Mouse (Mus musculus) ES-CJ7 (cell line): ENCODE measurements at regions not wholly inside any gene's neighbourhood (a gene's known extent, or its start where the extent isn't known, plus 50 kb on each side); places are given as distances from the start of the nearest gene placed in this dataset.

Experiments
- DNase-seq: peaks from one replicate; pipeline ENCODE4 v3.0.0; 2011; ENCODE audit warnings: low read depth, low spot score

DNA sequence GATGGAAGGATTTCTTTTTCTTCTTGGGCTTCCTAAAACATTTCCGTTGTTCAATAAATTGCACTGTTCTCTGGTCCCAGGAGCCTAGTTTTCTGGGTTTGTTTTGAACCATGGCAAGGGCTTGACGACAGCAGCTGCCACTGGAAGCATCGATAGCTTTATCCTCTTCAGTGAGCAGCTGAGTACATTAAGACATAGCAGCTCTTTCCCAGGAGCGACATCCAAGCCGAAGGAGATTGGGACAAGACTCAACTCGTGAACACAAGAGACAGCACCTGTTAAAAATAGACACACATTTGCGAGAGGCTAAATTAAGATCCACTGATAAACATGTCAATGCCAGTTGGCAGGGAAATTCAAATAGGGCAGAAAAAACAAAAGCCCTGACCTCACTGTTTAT, 194.7 kb upstream of the Rhobtb1 start:
- DNase-seq: no peak

- DNase-seq: no peak
Observed at GRCm38 (mm10) chr10:68961376-68961775, 189.9 kb upstream of the Rhobtb1 start.

DNA sequence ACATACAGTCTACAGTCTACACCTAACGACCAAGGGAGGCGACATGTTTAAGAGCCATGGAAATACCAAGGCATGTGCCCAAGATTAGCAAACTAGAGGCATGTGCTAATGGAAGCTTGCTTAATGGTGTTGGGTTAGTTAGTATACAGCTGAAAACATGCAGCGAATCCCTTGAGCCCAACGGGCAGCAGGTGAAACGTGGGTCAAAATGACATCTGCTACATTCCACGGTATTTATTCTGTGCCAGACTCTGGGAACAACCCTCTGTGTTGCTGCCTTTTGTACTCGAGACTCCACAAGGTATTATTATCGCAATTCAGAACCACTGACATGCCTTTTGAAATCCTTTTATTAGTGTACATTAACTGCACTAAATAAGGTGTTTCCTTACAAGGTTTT, 188.1 kb upstream of the Rhobtb1 start:
- DNase-seq: no peak

DNA sequence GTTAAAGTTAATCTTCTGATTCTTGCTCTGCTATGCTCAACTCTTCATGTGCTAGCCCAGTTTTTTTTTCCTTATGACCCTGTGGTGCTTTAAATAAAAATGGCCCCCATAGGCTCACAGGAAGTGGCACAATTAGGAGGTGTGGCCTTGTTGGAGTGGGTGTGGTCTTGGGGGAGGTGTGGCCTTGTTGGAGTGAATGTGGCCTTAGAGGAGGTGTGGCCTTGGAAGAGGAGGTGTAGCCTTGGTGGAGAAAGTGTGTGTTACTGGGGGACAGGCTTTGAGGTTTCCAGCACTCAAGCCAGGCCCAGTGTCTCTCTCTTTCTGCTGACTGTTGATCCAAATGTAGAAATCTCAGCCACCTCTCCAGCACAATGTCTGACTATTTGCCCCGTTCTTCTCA, 186.0 kb upstream of the Rhobtb1 start:
- peak; percentile 31 for DNase-seq

DNA sequence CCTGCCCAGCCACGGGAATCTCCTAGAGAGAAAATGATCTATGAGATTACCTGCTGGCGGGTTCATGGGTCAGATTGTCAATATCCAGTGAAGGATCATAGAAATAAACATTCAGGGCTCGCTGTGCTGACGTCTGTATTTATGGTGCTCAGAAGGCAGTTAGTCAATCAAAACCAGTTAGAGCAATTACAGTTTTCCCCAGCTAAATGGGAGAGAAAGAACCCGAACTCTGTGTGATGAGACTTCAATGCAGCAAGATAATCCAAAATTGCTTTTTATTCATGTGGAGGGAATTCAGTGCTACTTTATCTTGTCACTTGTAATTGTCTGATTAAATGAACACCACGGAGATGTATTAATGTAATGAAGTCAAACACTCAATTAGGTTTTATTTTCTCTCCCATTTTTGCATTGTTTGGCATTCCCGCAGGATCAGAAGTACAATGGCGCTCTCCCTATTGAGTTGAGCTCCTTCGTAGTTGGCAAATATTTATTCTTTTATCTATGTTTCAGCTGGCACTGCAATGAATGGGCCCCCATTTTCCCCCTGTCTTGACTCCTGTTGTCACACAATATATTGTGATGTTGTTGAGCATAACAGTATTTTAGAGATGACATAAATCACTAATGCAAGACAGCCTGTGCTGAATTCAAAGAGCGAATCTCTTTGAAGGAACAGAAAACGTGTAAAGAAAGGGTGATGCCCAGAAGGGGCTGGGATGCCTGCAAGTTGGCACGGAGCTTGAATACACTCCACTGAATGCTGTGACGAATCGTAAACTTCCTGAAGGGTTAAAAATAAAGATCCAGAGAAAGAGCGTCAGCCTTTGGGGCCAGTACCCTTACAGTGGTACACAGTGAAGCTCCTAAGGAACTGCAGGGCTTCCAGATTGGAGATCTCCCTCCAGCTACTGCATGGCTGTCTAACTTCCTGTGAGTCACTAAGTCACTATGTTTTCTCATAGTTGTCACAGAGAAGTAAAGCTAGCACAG, 183.0 kb upstream of the Rhobtb1 start:
- DNase-seq: no peak

GRCm38 (mm10) chr10:68970521-68970920, 180.7 kb upstream of the Rhobtb1 start:
- no peak for DNase-seq

DNA sequence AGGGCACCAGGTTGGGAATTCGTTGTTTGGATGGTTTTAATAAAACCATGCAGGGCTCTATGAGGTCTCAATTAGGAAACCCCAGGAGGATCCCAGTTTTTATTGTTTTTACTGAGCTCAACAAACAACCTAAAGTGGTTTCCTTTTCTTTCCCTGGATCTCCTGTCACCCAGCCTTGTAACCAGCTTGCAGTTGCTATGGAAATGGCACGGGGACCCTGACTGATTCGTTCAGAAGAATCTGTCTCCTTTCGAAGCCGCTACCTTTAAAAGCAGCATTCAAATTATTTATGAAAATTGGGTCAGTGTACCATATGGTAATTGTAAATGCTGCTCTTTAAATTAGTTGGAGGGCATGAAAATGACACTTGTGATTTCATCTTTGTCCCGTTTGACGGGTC, 176.5 kb upstream of the Rhobtb1 start:
- no peak for DNase-seq

GRCm38 (mm10) chr10:68976443-68977025, 174.7 kb upstream of the Rhobtb1 start:
- no peak for DNase-seq

DNA sequence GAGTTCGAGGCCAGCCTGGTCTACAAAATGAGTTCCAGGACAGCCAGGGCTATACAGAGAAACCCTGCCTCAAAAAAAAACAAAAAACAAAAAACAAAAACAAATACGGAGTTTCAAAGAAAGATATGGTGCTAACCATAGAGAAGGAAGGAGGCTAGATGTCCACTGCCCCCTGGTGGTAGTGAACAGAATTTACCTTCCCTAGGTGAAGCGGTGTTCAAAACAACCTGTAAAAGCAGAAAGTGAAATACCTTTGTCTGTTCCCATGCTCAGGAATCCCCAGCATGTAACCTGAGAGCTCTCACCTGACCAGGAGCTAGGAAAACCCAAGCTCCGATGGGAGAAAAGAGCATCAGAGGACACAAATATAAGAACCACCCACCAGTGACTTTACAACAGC, 173.1 kb upstream of the Rhobtb1 start:
- peak; percentile 72 for DNase-seq

GRCm38 (mm10) chr10:68979949-68980348, 171.3 kb upstream of the Rhobtb1 start:
- no peak for DNase-seq

- no peak for DNase-seq
Observed at GRCm38 (mm10) chr10:68982288-68982687, 168.9 kb upstream of the Rhobtb1 start.

GRCm38 (mm10) chr10:68990584-68990983, 160.7 kb upstream of the Rhobtb1 start:
- DNase-seq: no peak

- no peak for DNase-seq
Observed at GRCm38 (mm10) chr10:68999610-69000009, 151.6 kb upstream of the Rhobtb1 start.

- peak; percentile 73 for DNase-seq
Observed at GRCm38 (mm10) chr10:69001654-69002435, 149.4 kb upstream of the Rhobtb1 start.

GRCm38 (mm10) chr10:69005199-69005872, 145.9 kb upstream of the Rhobtb1 start:
- peak; percentile 73 for DNase-seq

DNA sequence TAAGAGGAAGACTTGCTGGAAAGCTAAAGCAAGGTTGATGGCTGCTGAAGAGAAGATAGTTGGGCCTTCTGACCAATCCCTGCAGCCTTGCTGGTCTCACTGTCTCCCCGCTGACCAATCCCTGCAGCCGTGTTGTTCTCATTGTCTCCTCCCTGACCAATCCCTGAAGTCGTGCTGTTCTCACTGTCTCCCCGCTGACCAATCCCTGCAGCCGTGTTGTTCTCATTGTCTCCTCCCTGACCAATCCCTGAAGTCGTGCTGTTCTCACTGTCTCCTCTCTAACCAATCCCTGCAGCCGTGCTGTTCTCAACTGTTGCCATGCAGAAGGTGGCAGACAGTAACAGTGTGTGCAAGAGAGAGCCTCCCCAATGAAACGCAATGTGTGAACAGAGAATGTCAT, 142.6 kb upstream of the Rhobtb1 start:
- DNase-seq: peak; percentile 48

GRCm38 (mm10) chr10:69020811-69021743, 130.2 kb upstream of the Rhobtb1 start:
- DNase-seq: no peak

- DNase-seq: peak; percentile 96
Observed at GRCm38 (mm10) chr10:69033410-69033809, 117.8 kb upstream of the Rhobtb1 start.

DNA sequence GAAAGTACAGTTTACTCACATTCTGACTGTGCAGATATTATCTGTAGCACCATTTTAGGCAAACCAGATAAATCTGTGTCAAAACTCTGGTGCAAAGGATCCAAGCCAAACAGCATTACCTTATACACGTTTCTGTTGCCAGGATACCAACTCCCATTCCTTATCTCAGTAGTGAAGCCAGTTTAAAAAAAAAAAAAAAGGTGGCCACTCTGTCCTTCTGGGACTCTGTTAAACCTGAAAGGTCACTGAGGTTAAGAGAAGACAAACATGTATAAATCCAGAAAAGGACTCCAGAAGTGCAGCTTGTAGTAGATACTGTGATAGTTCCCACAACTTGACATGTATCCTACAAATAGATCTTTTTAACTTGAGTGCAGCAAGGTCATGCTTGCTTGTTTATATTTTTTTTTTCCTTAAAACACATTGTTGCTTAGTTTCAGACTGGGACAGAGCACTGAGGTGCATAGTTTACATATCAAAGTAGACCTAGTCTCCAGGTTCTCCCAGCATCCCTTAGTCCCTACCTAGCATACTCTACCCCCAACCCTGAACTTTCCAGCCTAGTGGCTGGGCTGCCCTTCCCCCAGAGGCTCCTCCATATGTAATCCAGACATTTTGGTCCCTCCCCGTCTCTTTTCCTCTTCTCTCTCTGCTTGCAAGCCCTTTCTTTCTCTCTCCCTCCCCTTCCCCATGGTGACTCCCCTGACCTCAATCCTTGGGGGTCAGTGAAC, 116.7 kb upstream of the Rhobtb1 start:
- peak; percentile 87 for DNase-seq

- DNase-seq: peak; percentile 74
Observed at GRCm38 (mm10) chr10:69035536-69035935, 115.7 kb upstream of the Rhobtb1 start.
